Mouse (Mus musculus): ENCODE data around the gene Gm20518.

Gm20518 gene

GRCm38 (mm10) chr16:17891567-17891959, at the start of gene Gm20518:
TSS of gene Gm20518 (minus strand) at chr16:17891671.
- DNase-seq (ENCODE audit: low spot score in 2 of 2): peak; percentile 99

DNA sequence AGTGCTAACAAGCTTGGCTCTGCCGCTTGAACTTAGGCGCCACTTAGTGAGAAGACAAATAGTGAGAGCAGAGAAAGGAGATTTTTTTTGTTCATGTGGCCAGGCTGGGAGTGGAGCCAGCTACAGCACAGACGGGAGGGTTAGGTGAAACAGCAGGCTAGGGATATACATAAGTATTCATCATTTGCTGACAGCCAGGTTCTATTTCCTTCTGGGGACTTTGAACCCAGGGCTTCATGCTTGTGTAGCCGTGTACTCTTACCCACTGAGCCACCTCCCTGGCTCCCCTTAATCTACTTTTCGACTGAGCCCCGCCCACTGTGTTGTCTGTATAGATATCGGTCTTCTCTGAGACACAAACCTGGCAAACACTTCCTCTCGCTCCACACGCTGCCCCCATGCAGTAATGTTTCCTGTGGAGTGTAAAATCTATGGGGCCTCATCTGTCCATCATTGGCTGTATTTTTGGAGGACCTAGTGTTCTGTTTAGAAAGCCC, 47.8 kb upstream of the Gm20518 start:
- DNase-seq (ENCODE audit: low spot score in 2 of 2): no peak

DNA sequence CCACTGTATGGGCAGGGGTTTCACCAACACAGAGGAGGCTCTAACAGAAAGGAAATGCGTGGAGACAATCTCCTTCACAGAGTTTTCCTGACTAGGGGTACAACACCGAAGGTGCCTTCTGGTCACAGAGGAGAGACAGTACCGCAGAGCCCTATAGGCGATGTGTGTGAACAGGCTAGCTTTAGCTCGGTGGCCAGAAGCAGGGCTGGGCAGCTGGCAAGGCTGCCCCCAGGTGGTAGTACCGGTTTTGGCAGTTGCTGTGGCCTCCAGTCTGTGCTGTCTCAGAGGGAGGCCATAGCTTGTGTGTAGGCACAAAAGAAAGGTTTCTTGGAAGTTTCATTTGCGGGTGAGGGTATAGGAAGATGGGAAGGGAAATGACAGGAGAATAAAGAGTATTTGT, 47.4 kb upstream of the Gm20518 start:
- peak; percentile 54 to 67 for DNase-seq (ENCODE audit: low spot score in 2 of 2)

DNA sequence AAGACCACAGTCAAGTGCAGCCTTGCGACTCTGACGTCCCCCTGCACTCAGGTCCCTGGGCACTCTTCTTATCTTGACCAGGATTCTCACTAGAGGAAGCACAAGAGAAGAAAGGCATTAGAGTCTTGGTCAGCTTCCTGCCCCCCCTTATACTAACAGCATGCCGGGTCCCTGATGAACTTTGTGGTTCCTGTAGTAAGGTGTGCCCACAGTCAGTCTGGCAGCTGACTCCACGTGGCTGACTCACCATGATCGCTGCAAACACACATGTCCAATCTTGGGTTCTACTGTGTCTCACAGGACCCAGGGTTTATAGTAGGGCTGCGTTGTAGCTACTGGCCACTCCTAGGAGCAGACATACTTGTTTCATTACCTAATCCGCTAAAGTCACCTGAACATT, 46.7 kb upstream of the Gm20518 start:
- DNase-seq (ENCODE audit: low spot score in 2 of 2): no peak

DNA sequence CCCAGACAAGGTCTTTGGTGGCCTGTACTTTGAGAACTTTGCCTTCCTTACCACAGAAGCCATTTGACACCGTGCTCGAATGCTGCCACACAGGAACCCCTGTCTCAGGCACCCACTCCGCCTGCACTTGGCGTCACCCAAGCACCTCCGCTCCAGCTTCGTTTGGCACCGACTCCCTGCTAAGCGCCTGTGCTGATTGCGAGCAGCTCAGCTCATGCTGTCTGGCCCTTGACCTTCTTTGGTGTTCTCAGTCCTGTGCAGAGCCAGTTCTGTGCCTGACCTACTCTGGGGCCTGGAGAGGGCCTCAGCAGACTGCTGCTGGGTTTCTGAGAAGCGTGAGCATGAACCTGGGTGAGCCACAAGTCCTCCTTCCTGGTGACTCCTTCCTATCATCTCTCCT, 45.3 kb upstream of the Gm20518 start:
- no peak for DNase-seq (ENCODE audit: low spot score in 2 of 2)

- DNase-seq (ENCODE audit: low spot score in 2 of 2): no peak
Observed at GRCm38 (mm10) chr16:17934445-17934910, 43.0 kb upstream of the Gm20518 start.

GRCm38 (mm10) chr16:17933594-17934444, 42.3 kb upstream of the Gm20518 start:
- DNase-seq (ENCODE audit: low spot score in 2 of 2): no peak

DNA sequence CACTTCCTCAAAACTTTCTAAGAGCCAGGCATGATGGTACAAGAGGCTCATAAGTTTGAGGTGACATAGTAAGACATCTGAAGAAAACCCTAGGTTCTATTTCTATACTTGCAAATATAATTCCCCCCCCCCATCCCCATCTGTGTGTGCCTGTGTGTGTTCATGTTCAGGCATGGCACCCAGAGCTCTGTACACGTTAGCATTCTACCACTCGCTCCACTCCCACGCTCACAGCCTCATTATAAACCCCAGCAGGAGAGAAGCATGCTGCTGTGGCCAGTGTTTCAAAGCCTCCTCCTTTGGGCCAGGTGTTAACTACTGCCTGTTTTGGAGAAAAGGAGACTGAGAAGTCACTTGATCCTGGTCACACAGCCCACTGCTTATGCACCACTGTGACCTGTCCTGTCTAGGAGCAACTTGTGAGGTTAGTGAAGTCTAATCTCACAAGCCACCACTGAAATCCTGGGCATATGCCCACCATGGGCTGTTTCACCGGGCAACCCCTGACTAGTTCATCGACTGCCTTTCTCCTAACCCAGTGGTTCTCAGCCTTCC, 40.5 kb upstream of the Gm20518 start:
- DNase-seq (ENCODE audit: low spot score in 2 of 2): no peak

DNA sequence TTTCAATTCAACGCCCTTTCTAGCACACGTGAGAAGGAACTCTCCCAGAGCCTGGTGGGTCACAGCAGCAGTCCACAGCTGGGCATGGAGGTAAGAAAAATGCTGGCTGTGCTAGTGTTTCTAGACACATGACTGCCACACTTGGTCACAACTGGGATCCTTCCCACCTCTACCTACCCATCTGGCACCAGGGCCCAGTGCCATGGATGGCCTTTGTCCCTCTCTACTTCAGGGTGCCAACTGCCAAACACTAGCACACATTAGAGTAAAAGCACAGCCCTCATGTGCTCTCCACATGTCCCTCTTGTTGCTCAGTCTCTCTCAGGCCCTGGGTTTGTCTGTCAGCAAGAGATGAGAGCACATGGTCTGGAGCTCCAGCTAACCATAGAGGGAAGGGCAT, 38.2 kb upstream of the Gm20518 start:
- DNase-seq (ENCODE audit: low spot score in 2 of 2): no peak

- DNase-seq (ENCODE audit: low spot score in 2 of 2): no peak
Observed at GRCm38 (mm10) chr16:17929211-17929610, 37.7 kb upstream of the Gm20518 start.

- peak; percentile 47 to 69 for DNase-seq (ENCODE audit: low spot score in 2 of 2)
Observed at GRCm38 (mm10) chr16:17928627-17929104, 37.2 kb upstream of the Gm20518 start.

- peak; percentile 60 to 61 for DNase-seq (ENCODE audit: low spot score in 2 of 2)
Observed at GRCm38 (mm10) chr16:17928087-17928580, 36.7 kb upstream of the Gm20518 start, which contains the start of gene Slc25a1. TSS of gene Slc25a1 (minus strand) at chr16:17928219.

GRCm38 (mm10) chr16:17927351-17928082, 36.0 kb upstream of the Gm20518 start:
- DNase-seq (ENCODE audit: low spot score in 2 of 2): no peak

GRCm38 (mm10) chr16:17922163-17922538, 30.7 kb upstream of the Gm20518 start:
- DNase-seq (ENCODE audit: low spot score in 2 of 2): no peak

DNA sequence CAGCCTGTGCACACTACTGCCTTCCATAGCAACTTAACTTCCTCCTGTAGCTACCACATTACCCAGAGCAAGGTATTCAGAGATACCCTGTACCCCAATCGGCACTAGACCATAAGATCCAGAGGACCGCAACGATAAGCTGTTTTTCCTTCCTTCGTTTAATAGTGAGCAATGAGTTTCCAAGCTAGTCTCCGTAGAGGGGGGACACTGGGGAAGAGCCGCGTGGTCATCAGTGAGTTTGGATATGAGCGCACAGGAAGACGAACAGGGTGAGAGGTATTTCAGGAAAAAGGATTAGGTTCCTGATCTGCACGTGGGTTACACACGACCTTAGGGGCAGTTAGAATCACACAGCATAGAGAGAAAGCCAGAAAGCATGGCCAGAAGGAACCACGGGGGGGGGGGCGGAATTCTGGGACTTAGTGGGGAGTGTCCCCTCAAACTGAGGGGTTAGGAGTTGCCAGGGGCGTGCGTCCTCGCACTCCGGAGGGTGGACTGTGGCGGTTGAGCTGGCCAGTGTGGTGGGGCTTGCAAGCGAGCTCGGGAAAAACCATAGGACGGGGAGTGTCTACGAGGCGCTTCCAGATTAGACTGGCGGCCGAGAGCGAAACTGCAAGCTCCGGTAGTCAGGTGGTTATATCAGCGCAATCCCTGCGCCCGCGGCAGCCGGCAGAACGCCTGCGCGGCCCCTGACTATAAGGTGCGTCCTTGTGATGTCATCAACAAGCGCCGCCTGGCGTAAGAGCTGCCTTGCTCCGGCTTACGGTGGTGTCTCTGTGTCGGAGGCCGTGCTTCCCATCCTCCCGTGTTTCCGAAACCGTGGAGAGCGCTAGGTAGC, 30.1 kb upstream of the Gm20518 start:
- peak; percentile 85 to 92 for DNase-seq (ENCODE audit: low spot score in 2 of 2)

GRCm38 (mm10) chr16:17920586-17920985, 29.1 kb upstream of the Gm20518 start:
- DNase-seq (ENCODE audit: low spot score in 2 of 2): no peak

- DNase-seq (ENCODE audit: low spot score in 2 of 2): no peak
Observed at GRCm38 (mm10) chr16:17914307-17915249, 23.1 kb upstream of the Gm20518 start, which contains the start of gene Gsc2. TSS of gene Gsc2 (minus strand) at chr16:17915059.

DNA sequence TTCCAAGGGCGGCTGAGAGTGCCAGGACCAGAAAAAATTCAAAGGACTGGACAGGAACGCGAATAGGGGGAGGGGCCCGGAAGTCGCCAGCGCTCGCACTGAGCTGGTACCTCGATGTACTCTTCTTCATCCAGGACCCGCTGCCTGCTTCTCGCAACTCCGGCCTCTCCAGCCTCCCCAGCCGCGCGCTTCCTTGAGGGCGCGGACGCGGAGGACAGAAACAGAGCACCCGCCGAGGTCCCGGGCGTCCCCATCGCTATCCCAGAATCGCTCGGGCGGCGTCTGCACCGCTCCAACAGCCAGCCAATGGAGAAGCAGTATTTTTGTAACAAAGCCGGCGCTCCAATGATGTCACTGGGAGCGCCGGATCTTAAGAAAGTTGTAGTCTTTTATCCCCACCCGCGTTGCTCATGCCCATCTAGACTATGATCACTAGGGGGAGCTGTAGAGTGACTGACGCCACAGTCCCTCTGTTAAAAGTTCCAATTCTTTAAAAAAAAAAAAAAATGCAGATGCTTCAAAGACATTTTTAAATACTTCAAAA, 19.7 kb upstream of the Gm20518 start, which contains the start of gene Ess2:
Ess2 (minus strand) TSS at position 297 of the 544 bp plus-strand sequence.
- peak; percentile 69 to 80 for DNase-seq (ENCODE audit: low spot score in 2 of 2)

DNA sequence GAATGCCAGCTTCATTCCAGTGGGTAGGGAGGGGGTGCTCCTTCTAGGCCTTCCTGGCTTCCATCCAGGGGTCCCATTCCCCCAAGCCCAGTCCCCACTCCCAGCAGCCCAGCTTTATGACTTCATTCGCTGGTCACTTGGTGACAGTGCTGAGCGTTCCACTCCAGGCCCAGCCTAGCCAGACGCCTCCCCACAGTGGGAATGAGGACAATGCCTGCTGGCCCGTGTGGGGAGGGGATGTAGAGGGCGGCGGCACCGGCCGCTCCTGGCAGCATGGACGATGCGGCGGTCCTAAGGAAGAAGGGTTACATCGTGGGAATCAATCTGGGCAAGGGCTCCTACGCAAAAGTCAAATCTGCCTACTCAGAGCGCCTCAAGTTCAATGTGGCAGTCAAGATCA, 7.0 kb upstream of the Gm20518 start, which contains the start of the genes Dgcr2 and Tssk2:
Dgcr2 (minus strand) TSS at position 101 of the 400 bp plus-strand sequence.
Tssk2 (plus strand) TSS at position 176 of the 400 bp plus-strand sequence.
- DNase-seq (ENCODE audit: low spot score in 2 of 2): no peak

Measured in spleen, postnatal 14 days (tissue).